ENCODE assay signal across 14 mouse cellular contexts in genomic region chr2:178506056-178506455, GRCm38 (mm10).
DNase-seq lines count a peak whose midpoint lies in the region; ATAC-seq and TF ChIP-seq lines count a peak whose summit lies in the region.
"Had no signal": no experiment of that assay in that cellular context is flagged by ENCODE, and none has a peak within 500 bp of the region (broad histone marks: within the 10 kb centered on the region; RNA-seq: fewer than 3 reads in every experiment).

No protein-coding gene starts in this region.

- 0 out of 2 replicates have a peak, but pooled peaks have one; percentile 19 for ATAC-seq in limb, embryonic 15.5 days (ENCODE audit: insufficient number of reproducible peaks, low FRiP score, low TSS enrichment, low read depth)
- peak; percentile 78 for ATAC-seq in liver, embryonic 13.5 days (ENCODE audit: low read depth)
- peak; percentile 89 for ATAC-seq in monocyte, adult 5-6 weeks (replicated peaks; ENCODE audit: insufficient number of reproducible peaks, low FRiP score, low TSS enrichment, poor library complexity, severe bottlenecking)
- no peak for ATAC-seq in forebrain, embryonic 15.5 days (replicated peaks)
- ATAC-seq in intestine, postnatal 0 days = no peak
- ATAC-seq: forebrain, embryonic 16.5 days; Patski had no signal

- DNase-seq in limb, embryonic 10.5 days (ENCODE audit: low spot score) = no peak
- peak; percentile 16 for DNase-seq in liver, embryonic 13.5 days
- DNase-seq in cerebellum, adult 8-10 months = no peak
- DNase-seq in adrenal gland, postnatal 25 days = no peak
- DNase-seq: cerebellum, adult 9-11 months; kidney, adult 2 months; lung, embryonic 14.5 days; retina, postnatal 1 day had no signal

- H3K27ac ChIP-seq in limb, embryonic 15.5 days = no peak overlapping the region
- no peak overlapping the region for H3K27ac ChIP-seq in limb, embryonic 10.5 days
- H3K27ac ChIP-seq in liver, embryonic 13.5 days = no peak overlapping the region; the same call in 1 of the 2 replicates
- H3K27ac ChIP-seq in forebrain, embryonic 15.5 days (replicated peaks) = no peak overlapping the region
- no peak overlapping the region for H3K27ac ChIP-seq in intestine, postnatal 0 days (ENCODE audit: low read depth, low read length)

- no peak overlapping the region for H3K4me3 ChIP-seq in limb, embryonic 15.5 days
- no peak overlapping the region for H3K4me3 ChIP-seq in limb, embryonic 10.5 days
- H3K4me3 ChIP-seq in liver, embryonic 13.5 days (replicated peaks) = no peak overlapping the region
- H3K4me3 ChIP-seq in forebrain, embryonic 15.5 days = no peak overlapping the region
- H3K4me3 ChIP-seq in intestine, postnatal 0 days (ENCODE audit: low read depth, low read length) = no peak overlapping the region

- H3K27me3 ChIP-seq in limb, embryonic 15.5 days = peaks cover 7% of the 10 kb centered on the region
- H3K27me3 ChIP-seq in limb, embryonic 10.5 days (ENCODE audit: low read depth, poor library complexity, severe bottlenecking) = no peaks in the 10 kb centered on the region
- H3K27me3 ChIP-seq in liver, embryonic 13.5 days = no peaks in the 10 kb centered on the region
- no peaks in the 10 kb centered on the region for H3K27me3 ChIP-seq in forebrain, embryonic 15.5 days
- H3K27me3 ChIP-seq in intestine, postnatal 0 days (replicated peaks; ENCODE audit: control insufficient read depth, insufficient read depth, low read length) = no peaks in the 10 kb centered on the region
- H3K27me3 ChIP-seq: Patski had no signal

- H3K4me1 ChIP-seq in limb, embryonic 15.5 days = no peaks in the 10 kb centered on the region
- peaks cover 31% of the 10 kb centered on the region for H3K4me1 ChIP-seq in limb, embryonic 10.5 days
- H3K4me1 ChIP-seq in liver, embryonic 13.5 days (replicated peaks) = no peaks in the 10 kb centered on the region
- 0 out of 2 replicates have a peak, but pooled peaks cover 3% of the 10 kb centered on the region for H3K4me1 ChIP-seq in forebrain, embryonic 15.5 days
- no peaks in the 10 kb centered on the region for H3K4me1 ChIP-seq in intestine, postnatal 0 days (replicated peaks; ENCODE audit: control insufficient read depth, insufficient read depth, low read length)

- no peaks in the 10 kb centered on the region for H3K9me3 ChIP-seq in limb, embryonic 15.5 days
- H3K9me3 ChIP-seq in limb, embryonic 10.5 days (replicated peaks) = no peaks in the 10 kb centered on the region
- H3K9me3 ChIP-seq in liver, embryonic 13.5 days (replicated peaks) = no peaks in the 10 kb centered on the region
- no peaks in the 10 kb centered on the region for H3K9me3 ChIP-seq in forebrain, embryonic 15.5 days
- H3K9me3 ChIP-seq in intestine, postnatal 0 days (ENCODE audit: control insufficient read depth) = no peaks in the 10 kb centered on the region

- 53% methylated on average over 12 of the region's 12 CpGs for WGBS in limb, embryonic 15.5 days
- WGBS in limb, embryonic 10.5 days = 69% methylated on average over 12 of the region's 12 CpGs
- 7% methylated on average over 12 of the region's 12 CpGs for WGBS in liver, embryonic 13.5 days (ENCODE audit: insufficient replicate concordance)
- WGBS in forebrain, embryonic 15.5 days = 81% methylated on average over 12 of the region's 12 CpGs
- 61% methylated on average over 12 of the region's 12 CpGs for WGBS in intestine, postnatal 0 days

- no peak overlapping the region for H3K9ac ChIP-seq in limb, embryonic 15.5 days
- H3K9ac ChIP-seq in liver, embryonic 13.5 days = no peak overlapping the region
- H3K9ac ChIP-seq in forebrain, embryonic 15.5 days (replicated peaks) = no peak overlapping the region
- no peak overlapping the region for H3K9ac ChIP-seq in intestine, postnatal 0 days (ENCODE audit: low read depth, low read length)
- H3K9ac ChIP-seq: lung, embryonic 14.5 days had no signal

- no peaks in the 10 kb centered on the region for H3K36me3 ChIP-seq in limb, embryonic 15.5 days
- no peaks in the 10 kb centered on the region for H3K36me3 ChIP-seq in limb, embryonic 10.5 days
- H3K36me3 ChIP-seq in liver, embryonic 13.5 days = no peaks in the 10 kb centered on the region
- H3K36me3 ChIP-seq in forebrain, embryonic 15.5 days = no peaks in the 10 kb centered on the region
- no peaks in the 10 kb centered on the region for H3K36me3 ChIP-seq in intestine, postnatal 0 days (ENCODE audit: control insufficient read depth, insufficient read depth)

- H3K4me2 ChIP-seq in limb, embryonic 15.5 days = no peak overlapping the region
- no peak overlapping the region for H3K4me2 ChIP-seq in liver, embryonic 13.5 days
- H3K4me2 ChIP-seq in forebrain, embryonic 15.5 days (replicated peaks) = no peak overlapping the region
- H3K4me2 ChIP-seq in intestine, postnatal 0 days (replicated peaks; ENCODE audit: low read depth) = no peak overlapping the region
- H3K4me2 ChIP-seq: lung, embryonic 14.5 days had no signal

- TF ChIP-seq CTCF in intestine, postnatal 0 days (IDR thresholded peaks at IDR 0.05; ENCODE audit: low read depth) = no peak

Comparison
In these comparisons a context has a peak if more than half of its experiments do, and no peak if none do; other contexts are left out.
1. ATAC-seq: peak in limb, embryonic 15.5 days (single experiment), liver, embryonic 13.5 days (single experiment) and monocyte, adult 5-6 weeks (single experiment); none in forebrain, embryonic 15.5 days (single experiment) and intestine, postnatal 0 days (single experiment).